Mouse (Mus musculus): ENCODE results near the gene Foxn2. TPM values are rescaled to one million over a fixed set of nuclear protein-coding genes. Genes with fewer than 3 reads are reported as not detected.

Foxn2 gene
- polyA plus RNA-seq (2017; shearing (Covaris generic)), result 30.2 TPM

DNA sequence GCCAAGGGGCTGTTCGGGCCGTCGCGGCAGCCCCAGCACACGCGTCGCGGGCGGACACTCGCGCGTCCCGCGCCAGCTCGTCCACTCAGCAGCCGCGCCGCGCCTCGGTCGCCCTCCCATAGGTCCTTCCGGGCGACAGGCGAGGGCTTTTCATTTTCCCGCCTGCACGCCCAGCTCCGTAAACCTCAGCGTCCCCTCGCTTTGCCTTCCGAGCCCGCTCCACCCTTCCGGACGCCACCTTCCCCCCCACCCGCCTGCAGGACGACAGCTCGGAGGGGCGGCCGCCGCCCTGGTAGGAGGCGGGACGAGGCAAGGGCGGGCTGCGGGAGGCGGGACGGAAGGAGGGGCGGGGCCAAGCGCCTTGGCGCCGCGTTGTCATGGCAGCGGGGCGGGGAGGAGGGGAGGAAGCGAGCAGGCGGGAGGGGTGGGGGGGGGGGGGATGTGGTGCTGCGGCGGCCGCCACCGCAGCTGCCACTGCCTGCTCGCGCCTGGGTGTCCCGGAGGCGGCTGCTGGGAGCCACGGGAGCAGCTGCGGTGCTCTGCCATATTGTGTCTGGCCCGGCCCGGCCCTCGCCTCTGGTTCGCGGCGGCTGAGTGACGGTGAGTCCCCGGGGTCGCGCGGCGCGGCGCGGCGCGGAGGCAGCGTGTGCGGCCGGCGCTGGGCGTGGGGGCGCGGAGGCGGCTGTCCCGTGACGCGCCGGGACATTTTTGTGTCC, at the start of gene Foxn2:
Gene Foxn2 (plus strand): TSS at position 427 of the 716 bp plus-strand sequence.

DNA sequence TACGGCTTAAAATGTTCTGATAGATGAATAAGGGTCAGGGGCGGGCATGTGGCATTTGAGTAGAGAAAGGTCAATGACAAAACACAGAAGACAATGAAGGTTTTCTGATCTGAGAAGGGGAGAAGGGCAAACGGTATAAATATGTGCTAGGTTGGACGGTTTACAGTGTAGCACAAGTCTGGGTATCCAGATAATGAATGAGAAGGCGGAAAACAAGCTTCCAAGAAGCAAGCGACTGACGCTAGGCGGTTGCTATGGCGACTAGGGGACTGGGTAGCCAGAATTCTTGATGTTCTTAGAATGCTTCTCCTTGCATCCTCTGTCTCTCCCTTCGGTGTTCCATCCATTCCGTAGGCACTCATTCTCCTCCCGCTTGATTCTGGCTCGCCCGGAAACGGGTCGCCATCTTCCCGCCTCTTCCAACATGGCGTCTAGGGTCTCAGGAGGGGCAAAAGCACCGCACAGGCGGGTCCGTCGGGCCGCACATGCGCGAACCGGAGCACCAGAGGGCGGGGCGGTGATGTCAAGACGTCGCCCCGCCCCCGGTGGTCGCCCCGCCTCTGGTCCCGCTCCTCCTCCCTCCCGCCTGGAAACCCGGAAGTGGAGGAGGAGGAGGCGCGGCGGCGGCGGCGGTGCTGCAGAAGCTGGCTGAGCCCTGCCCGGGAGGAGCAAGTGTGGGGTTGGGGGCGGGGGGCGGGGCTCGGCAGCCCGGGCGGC, 89.2 kb downstream of the Foxn2 start, which contains the start of gene Ppp1r21:
Gene Ppp1r21 (plus strand): TSS at position 600 of the 717 bp plus-strand sequence.

Other genes with a start within 250 kb of the Foxn2 start
- 43.8 TPM for gene Ppp1r21, start 89.4 kb downstream of the Foxn2 start, polyA plus RNA-seq (2017; shearing (Covaris generic))
- gene Ston1, start 157.0 kb downstream of the Foxn2 start, polyA plus RNA-seq (2017; shearing (Covaris generic)), result 4.2 TPM
- not detected for gene Gtf2a1l, start 227.9 kb downstream of the Foxn2 start, polyA plus RNA-seq (2017; shearing (Covaris generic))

Measured in CD4-positive, CD25-positive, alpha-beta regulatory T cell, adult 9 weeks (primary cell).